Mouse (Mus musculus) 3134 (cell line): ENCODE results near the gene Pde4d.

Experiments used
- DNase-seq: peaks from one replicate; pipeline ENCODE4 v3.0.0-alpha.2; 2011; ENCODE audit warnings: low spot score; ENCODE audit not compliant: insufficient read length; ENCODE audit errors: extremely low read depth

Gene Pde4d

GRCm38 (mm10) chr13:109440881-109441280, 991.1 kb downstream of the Pde4d start:
- DNase-seq: peak; percentile 4

- DNase-seq: no peak
Measured at GRCm38 (mm10) chr13:109441401-109441973, 991.7 kb downstream of the Pde4d start.

- DNase-seq: no peak
Measured at GRCm38 (mm10) chr13:109446138-109446537, 996.4 kb downstream of the Pde4d start.

GRCm38 (mm10) chr13:109448121-109448520, 998.4 kb downstream of the Pde4d start:
- no peak for DNase-seq

- no peak for DNase-seq
Measured at GRCm38 (mm10) chr13:109474344-109474743, 1024.6 kb downstream of the Pde4d start.

GRCm38 (mm10) chr13:109481446-109481845, 1031.7 kb downstream of the Pde4d start:
- DNase-seq: no peak

GRCm38 (mm10) chr13:109486166-109486565, 1036.4 kb downstream of the Pde4d start:
- DNase-seq: no peak

- no peak for DNase-seq
Measured at GRCm38 (mm10) chr13:109487378-109487777, 1037.6 kb downstream of the Pde4d start.

GRCm38 (mm10) chr13:109490853-109491252, 1041.1 kb downstream of the Pde4d start:
- DNase-seq: no peak

GRCm38 (mm10) chr13:109491829-109492228, 1042.1 kb downstream of the Pde4d start:
- no peak for DNase-seq

- no peak for DNase-seq
Measured at GRCm38 (mm10) chr13:109500336-109500735, 1050.6 kb downstream of the Pde4d start.

GRCm38 (mm10) chr13:109502796-109503195, 1053.0 kb downstream of the Pde4d start:
- no peak for DNase-seq

- no peak for DNase-seq
Measured at GRCm38 (mm10) chr13:109506754-109507153, 1057.0 kb downstream of the Pde4d start.

GRCm38 (mm10) chr13:109508472-109508871, 1058.7 kb downstream of the Pde4d start:
- no peak for DNase-seq

GRCm38 (mm10) chr13:109518194-109518593, 1068.4 kb downstream of the Pde4d start:
- no peak for DNase-seq

- no peak for DNase-seq
Measured at GRCm38 (mm10) chr13:109519485-109519884, 1069.7 kb downstream of the Pde4d start.

GRCm38 (mm10) chr13:109519966-109520646, 1070.4 kb downstream of the Pde4d start:
- no peak for DNase-seq

- no peak for DNase-seq
Measured at GRCm38 (mm10) chr13:109533838-109534523, 1084.2 kb downstream of the Pde4d start.

GRCm38 (mm10) chr13:109534709-109535284, 1085.0 kb downstream of the Pde4d start:
- no peak for DNase-seq

- no peak for DNase-seq
Measured at GRCm38 (mm10) chr13:109536636-109537035, 1086.9 kb downstream of the Pde4d start.

GRCm38 (mm10) chr13:109539371-109539770, 1089.6 kb downstream of the Pde4d start:
- no peak for DNase-seq
